Mouse (Mus musculus) myocyte (in vitro differentiated cells): ENCODE measurements around the gene Epo. TPM values are rescaled to one million over a fixed set of nuclear protein-coding genes. Genes with fewer than 3 reads are reported as not detected.
A peak's percentile ranks its signal among the peaks of the same experiment; 100 is the strongest.

Experiments
- H3K27me3 ChIP-seq: one replicate; pipeline ENCODE4 v1.6.1; 2011; ENCODE audit not compliant: control insufficient read depth, insufficient read depth, insufficient read length
- H3K36me3 ChIP-seq: one replicate; pipeline ENCODE4 v1.6.1; 2011; ENCODE audit not compliant: control insufficient read depth, insufficient read depth
- H3K4me2 ChIP-seq: one replicate; pipeline ENCODE4 v1.6.1; 2011; ENCODE audit warnings: low read depth, control low read depth
- H3K4me3 ChIP-seq: one replicate; pipeline ENCODE4 v1.5.1; 2011; ENCODE audit warnings: mild to moderate bottlenecking, control low read depth, moderate library complexity
- H3K79me2 ChIP-seq: one replicate; pipeline ENCODE4 v1.6.1; 2011; ENCODE audit not compliant: control insufficient read depth, insufficient read depth
- H3ac ChIP-seq: one replicate; pipeline ENCODE4 v1.6.1; 2011; ENCODE audit not compliant: control insufficient read depth, insufficient read length
- CEBPB ChIP-seq: IDR thresholded peaks from 2 replicates; pipeline ENCODE4 v1.6.1; 2011; ENCODE audit warnings: mild to moderate bottlenecking, moderate library complexity; ENCODE audit not compliant: poor library complexity, insufficient read depth, severe bottlenecking
- E2F4 ChIP-seq: IDR thresholded peaks from one replicate; pipeline ENCODE4 v1.6.1; 2011; ENCODE audit warnings: mild to moderate bottlenecking, control low read depth, moderate library complexity; ENCODE audit not compliant: insufficient read depth
- MAX ChIP-seq: IDR thresholded peaks from one replicate; pipeline ENCODE4 v1.6.1; 2011; ENCODE audit warnings: low read depth, mild to moderate bottlenecking, control low read depth
- MYOD1 ChIP-seq, 3 experiments: IDR thresholded peaks; one replicate each; pipeline ENCODE4 v1.6.1; 2011; ENCODE audit warnings: control low read depth in 2 of 3, low read depth in 2 of 3, mild to moderate bottlenecking in 2 of 3, moderate library complexity in 1 of 3; ENCODE audit not compliant: insufficient read length in 2 of 3, control insufficient read depth in 1 of 3
- MYOG ChIP-seq, 3 experiments: IDR thresholded peaks; one replicate each; pipeline ENCODE4 v1.6.1; 2011; ENCODE audit warnings: control low read depth in 2 of 3, low read depth in 2 of 3, mild to moderate bottlenecking in 2 of 3; ENCODE audit not compliant: insufficient read length in 2 of 3, control insufficient read depth in 1 of 3, insufficient read depth in 1 of 3
- POLR2A ChIP-seq: IDR thresholded peaks from one replicate; pipeline ENCODE4 v1.6.1; 2011; ENCODE audit warnings: low read depth, mild to moderate bottlenecking, control low read depth, moderate library complexity; ENCODE audit not compliant: insufficient read length
- POLR2AphosphoS2 ChIP-seq: IDR thresholded peaks from one replicate; pipeline ENCODE4 v1.6.1; 2011; ENCODE audit warnings: low read depth, control low read depth; ENCODE audit not compliant: insufficient read length
- REST ChIP-seq: IDR thresholded peaks from one replicate; pipeline ENCODE4 v1.6.1; 2011; ENCODE audit warnings: mild to moderate bottlenecking, control low read depth, moderate library complexity; ENCODE audit not compliant: insufficient read depth, insufficient read length
- SRF ChIP-seq: IDR thresholded peaks from one replicate; pipeline ENCODE4 v1.6.1; 2011; ENCODE audit warnings: low read depth; ENCODE audit not compliant: control insufficient read depth, insufficient read length
- TCF3 ChIP-seq: IDR thresholded peaks from one replicate; pipeline ENCODE4 v1.6.1; 2011; ENCODE audit warnings: low read depth, control low read depth; ENCODE audit not compliant: insufficient read length
- USF1 ChIP-seq: IDR thresholded peaks from one replicate; pipeline ENCODE4 v1.6.1; 2011; ENCODE audit warnings: low read depth, mild to moderate bottlenecking, control low read depth, moderate library complexity
- polyA plus RNA-seq: library from polyadenylated mRNA; unstranded; fragments of >200 nt; fragmentation: generic; extraction: Trizol; gene quantifications from one replicate; pipeline ENCODE4 v1.2.1, GENCODE M21; 2012; ENCODE audit warnings: missing spikeins

The Epo gene
- polyA plus RNA-seq, 1 experiment = not detected

- no peaks in the 10 kb centered on the region for H3K27me3 ChIP-seq
- H3ac ChIP-seq = no peak overlapping the region
- H3K4me3 ChIP-seq = no peak overlapping the region
- H3K4me2 ChIP-seq = no peak overlapping the region
- TF ChIP-seq POLR2AphosphoS2 = peak; percentile 31
- TF ChIP-seq MYOG (IDR thresholded peaks at IDR 0.05; ENCODE audit: control insufficient read depth in 1 of 3, insufficient read depth in 1 of 3, insufficient read length in 2 of 3, low read depth in 2 of 3) = no peak
- H3K36me3 ChIP-seq = no peaks in the 10 kb centered on the region
- H3K79me2 ChIP-seq = peaks cover 28% of the 10 kb centered on the region
These were observed 5.6 kb downstream of the Epo start for GRCm38 (mm10) chr5:137527413-137527812.

- Histone ChIP-seq H3K4me2 (no peak overlapping the region), H3K79me2 (peaks cover 17% of the 10 kb centered on the region), H3K36me3 (peaks cover 3% of the 10 kb centered on the region), H3ac (no peak overlapping the region), H3K27me3 (no peaks in the 10 kb centered on the region), H3K4me3 (no peak overlapping the region)
- TF ChIP-seq MYOD1 (IDR thresholded peaks at IDR 0.05; ENCODE audit: control insufficient read depth in 1 of 3, insufficient read length in 2 of 3, low read depth in 2 of 3) (no peak), POLR2A (no peak), POLR2AphosphoS2 (peak; percentile 18), SRF (no peak), E2F4 (no peak)
These were observed 6.7 kb downstream of the Epo start for GRCm38 (mm10) chr5:137526192-137526936.

- Histone ChIP-seq H3K36me3 (peaks cover 5% of the 10 kb centered on the region), H3K79me2 (peaks cover 9% of the 10 kb centered on the region), H3K4me3 (no peak overlapping the region), H3ac (no peak overlapping the region), H3K27me3 (no peaks in the 10 kb centered on the region), H3K4me2 (no peak overlapping the region)
- TF ChIP-seq POLR2AphosphoS2 (peak; percentile 44), CEBPB (no peak), TCF3 (no peak)
These were observed 7.5 kb downstream of the Epo start for GRCm38 (mm10) chr5:137525511-137525910.

- TF ChIP-seq REST (no peak), MYOD1 (IDR thresholded peaks at IDR 0.05; ENCODE audit: control insufficient read depth in 1 of 3, insufficient read length in 2 of 3, low read depth in 2 of 3) (no peak), MAX (no peak), POLR2A (peak; percentile 8), POLR2AphosphoS2 (peak; percentile 66)
- Histone ChIP-seq H3K27me3 (no peaks in the 10 kb centered on the region), H3K4me3 (no peak overlapping the region), H3K36me3 (peaks cover 5% of the 10 kb centered on the region), H3ac (no peak overlapping the region), H3K4me2 (no peak overlapping the region), H3K79me2 (peaks cover 1% of the 10 kb centered on the region)
These were observed 8.4 kb downstream of the Epo start for GRCm38 (mm10) chr5:137524671-137525070.

- no peaks in the 10 kb centered on the region for H3K27me3 ChIP-seq
- H3K4me3 ChIP-seq = no peak overlapping the region
- peaks cover 5% of the 10 kb centered on the region for H3K36me3 ChIP-seq
- H3K4me2 ChIP-seq = no peak overlapping the region
- H3K79me2 ChIP-seq = no peaks in the 10 kb centered on the region
- TF ChIP-seq USF1 (no peak), POLR2AphosphoS2 (peak; percentile 1)
- no peak overlapping the region for H3ac ChIP-seq
These were observed 8.9 kb downstream of the Epo start for GRCm38 (mm10) chr5:137524251-137524515.

- Histone ChIP-seq H3K36me3 (peaks cover 5% of the 10 kb centered on the region), H3K4me2 (no peak overlapping the region), H3K27me3 (no peaks in the 10 kb centered on the region), H3K79me2 (peaks cover under 1% of the 10 kb centered on the region), H3K4me3 (no peak overlapping the region), H3ac (no peak overlapping the region)
- no peak for TF ChIP-seq USF1
- peak; percentile 68 for TF ChIP-seq POLR2AphosphoS2
These were observed 9.4 kb downstream of the Epo start for GRCm38 (mm10) chr5:137523396-137524250.
